Mouse (Mus musculus) kidney, postnatal 14 days (tissue): ENCODE results near the gene Rac2.
A peak's percentile ranks its signal among the peaks of the same experiment; 100 is the strongest.

ENCODE experiments used
- DNase-seq: peaks from one replicate; pipeline ENCODE4 v3.0.0; 2022; ENCODE audit warnings: mixed read lengths

Rac2 gene

GRCm38 (mm10) chr15:78515759-78516158 lies 56.8 kb downstream of the Rac2 start:
- DNase-seq, result no peak

- DNase-seq, result peak; percentile 82
These were observed 58.0 kb downstream of the Rac2 start for GRCm38 (mm10) chr15:78514393-78515146.

GRCm38 (mm10) chr15:78513019-78513418 lies 59.6 kb downstream of the Rac2 start:
- DNase-seq, result no peak

GRCm38 (mm10) chr15:78511951-78512350 lies 60.6 kb downstream of the Rac2 start:
- no peak for DNase-seq

GRCm38 (mm10) chr15:78510736-78511135 lies 61.8 kb downstream of the Rac2 start:
- no peak for DNase-seq

GRCm38 (mm10) chr15:78510121-78510576 lies 62.4 kb downstream of the Rac2 start:
- DNase-seq, result no peak

GRCm38 (mm10) chr15:78509297-78509899 lies 63.2 kb downstream of the Rac2 start:
- DNase-seq, result no peak
